Mouse (Mus musculus) myocyte (in vitro differentiated cells): Measurements from ENCODE around the gene Ipo4. TPM values are rescaled to one million over a fixed set of nuclear protein-coding genes. Genes with fewer than 3 reads are reported as not detected.

Experiments
- H3K27me3 ChIP-seq: one replicate; pipeline ENCODE4 v1.6.1; 2011; ENCODE audit not compliant: control insufficient read depth, insufficient read depth, insufficient read length
- H3K36me3 ChIP-seq: one replicate; pipeline ENCODE4 v1.6.1; 2011; ENCODE audit not compliant: control insufficient read depth, insufficient read depth
- H3K4me2 ChIP-seq: one replicate; pipeline ENCODE4 v1.6.1; 2011; ENCODE audit warnings: low read depth, control low read depth
- H3K4me3 ChIP-seq: one replicate; pipeline ENCODE4 v1.5.1; 2011; ENCODE audit warnings: mild to moderate bottlenecking, control low read depth, moderate library complexity
- H3K79me2 ChIP-seq: one replicate; pipeline ENCODE4 v1.6.1; 2011; ENCODE audit not compliant: control insufficient read depth, insufficient read depth
- H3ac ChIP-seq: one replicate; pipeline ENCODE4 v1.6.1; 2011; ENCODE audit not compliant: control insufficient read depth, insufficient read length
- CEBPB ChIP-seq: IDR thresholded peaks from 2 replicates; pipeline ENCODE4 v1.6.1; 2011; ENCODE audit warnings: mild to moderate bottlenecking, moderate library complexity; ENCODE audit not compliant: poor library complexity, insufficient read depth, severe bottlenecking
- E2F4 ChIP-seq: IDR thresholded peaks from one replicate; pipeline ENCODE4 v1.6.1; 2011; ENCODE audit warnings: mild to moderate bottlenecking, control low read depth, moderate library complexity; ENCODE audit not compliant: insufficient read depth
- MAX ChIP-seq: IDR thresholded peaks from one replicate; pipeline ENCODE4 v1.6.1; 2011; ENCODE audit warnings: low read depth, mild to moderate bottlenecking, control low read depth
- MYOD1 ChIP-seq, 3 experiments: IDR thresholded peaks; one replicate each; pipeline ENCODE4 v1.6.1; 2011; ENCODE audit warnings: control low read depth in 2 of 3, low read depth in 2 of 3, mild to moderate bottlenecking in 2 of 3, moderate library complexity in 1 of 3; ENCODE audit not compliant: insufficient read length in 2 of 3, control insufficient read depth in 1 of 3
- MYOG ChIP-seq, 3 experiments: IDR thresholded peaks; one replicate each; pipeline ENCODE4 v1.6.1; 2011; ENCODE audit warnings: control low read depth in 2 of 3, low read depth in 2 of 3, mild to moderate bottlenecking in 2 of 3; ENCODE audit not compliant: insufficient read length in 2 of 3, control insufficient read depth in 1 of 3, insufficient read depth in 1 of 3
- POLR2A ChIP-seq: IDR thresholded peaks from one replicate; pipeline ENCODE4 v1.6.1; 2011; ENCODE audit warnings: low read depth, mild to moderate bottlenecking, control low read depth, moderate library complexity; ENCODE audit not compliant: insufficient read length
- POLR2AphosphoS2 ChIP-seq: IDR thresholded peaks from one replicate; pipeline ENCODE4 v1.6.1; 2011; ENCODE audit warnings: low read depth, control low read depth; ENCODE audit not compliant: insufficient read length
- REST ChIP-seq: IDR thresholded peaks from one replicate; pipeline ENCODE4 v1.6.1; 2011; ENCODE audit warnings: mild to moderate bottlenecking, control low read depth, moderate library complexity; ENCODE audit not compliant: insufficient read depth, insufficient read length
- SRF ChIP-seq: IDR thresholded peaks from one replicate; pipeline ENCODE4 v1.6.1; 2011; ENCODE audit warnings: low read depth; ENCODE audit not compliant: control insufficient read depth, insufficient read length
- TCF12 ChIP-seq: IDR thresholded peaks from one replicate; pipeline ENCODE4 v1.6.1; 2011; ENCODE audit warnings: mild to moderate bottlenecking, control low read depth; ENCODE audit not compliant: poor library complexity, insufficient read depth, severe bottlenecking
- TCF3 ChIP-seq: IDR thresholded peaks from one replicate; pipeline ENCODE4 v1.6.1; 2011; ENCODE audit warnings: low read depth, control low read depth; ENCODE audit not compliant: insufficient read length
- USF1 ChIP-seq: IDR thresholded peaks from one replicate; pipeline ENCODE4 v1.6.1; 2011; ENCODE audit warnings: low read depth, mild to moderate bottlenecking, control low read depth, moderate library complexity
- polyA plus RNA-seq: library from polyadenylated mRNA; unstranded; fragments of >200 nt; fragmentation: generic; extraction: Trizol; gene quantifications from one replicate; pipeline ENCODE4 v1.2.1, GENCODE M21; 2012; ENCODE audit warnings: missing spikeins

The Ipo4 gene
- polyA plus RNA-seq, 1 experiment, result 109 TPM

- Histone ChIP-seq H3K4me2 (peak within 1 kb of the TSS; percentile 72), H3K36me3 (peaks cover 13% of the 10 kb centered on the region), H3K27me3 (no peaks in the 10 kb centered on the region), H3K4me3 (peak within 1 kb of the TSS; percentile 66), H3ac (peak within 1 kb of the TSS; percentile 51), H3K79me2 (no peaks in the 10 kb centered on the region)
- TF ChIP-seq MYOG (IDR thresholded peaks at IDR 0.05; ENCODE audit: control insufficient read depth in 1 of 3, insufficient read depth in 1 of 3, insufficient read length in 2 of 3, low read depth in 2 of 3), result peak in 1 of 3 experiments; percentile 10
- TF ChIP-seq POLR2AphosphoS2, result peak; percentile 15
- no peak for TF ChIP-seq TCF3
- TF ChIP-seq POLR2A, result peak; percentile 53
Measured at GRCm38 (mm10) chr14:55659960-55660573, 24.3 kb upstream of the Ipo4 start, which contains the start of gene Mdp1. Gene Mdp1 (minus strand): TSS chr14:55660508.

GRCm38 (mm10) chr14:55658011-55658410, 22.3 kb upstream of the Ipo4 start:
- no peak overlapping the region for H3K4me3 ChIP-seq
- TF ChIP-seq MYOD1 (IDR thresholded peaks at IDR 0.05; ENCODE audit: control insufficient read depth in 1 of 3, insufficient read length in 2 of 3, low read depth in 2 of 3) (no peak), MAX (no peak), TCF3 (no peak), E2F4 (no peak), REST (no peak), POLR2A (no peak), POLR2AphosphoS2 (no peak), TCF12 (no peak)
- H3K4me2 ChIP-seq, result no peak overlapping the region
- no peak overlapping the region for H3ac ChIP-seq
- no peaks in the 10 kb centered on the region for H3K79me2 ChIP-seq
- peaks cover 4% of the 10 kb centered on the region for H3K36me3 ChIP-seq
- H3K27me3 ChIP-seq, result no peaks in the 10 kb centered on the region

GRCm38 (mm10) chr14:55656935-55657334, 21.2 kb upstream of the Ipo4 start:
- Histone ChIP-seq H3K4me2 (no peak overlapping the region), H3K36me3 (no peaks in the 10 kb centered on the region), H3K27me3 (no peaks in the 10 kb centered on the region), H3K79me2 (no peaks in the 10 kb centered on the region), H3ac (no peak overlapping the region), H3K4me3 (no peak overlapping the region)
- TF ChIP-seq REST, result no peak
- TF ChIP-seq SRF, result no peak
- TF ChIP-seq TCF12, result no peak
- TF ChIP-seq MYOD1 (IDR thresholded peaks at IDR 0.05; ENCODE audit: control insufficient read depth in 1 of 3, insufficient read length in 2 of 3, low read depth in 2 of 3), result no peak
- TF ChIP-seq POLR2A, result no peak
- TF ChIP-seq POLR2AphosphoS2, result no peak
- no peak for TF ChIP-seq E2F4
- no peak for TF ChIP-seq CEBPB
- TF ChIP-seq TCF3, result no peak
- TF ChIP-seq USF1, result no peak
- TF ChIP-seq MYOG (IDR thresholded peaks at IDR 0.05; ENCODE audit: control insufficient read depth in 1 of 3, insufficient read depth in 1 of 3, insufficient read length in 2 of 3, low read depth in 2 of 3), result no peak
- no peak for TF ChIP-seq MAX

GRCm38 (mm10) chr14:55651528-55651927, 15.8 kb upstream of the Ipo4 start:
- Histone ChIP-seq H3K4me2 (no peak overlapping the region), H3ac (no peak overlapping the region), H3K79me2 (no peaks in the 10 kb centered on the region), H3K36me3 (no peaks in the 10 kb centered on the region), H3K4me3 (no peak overlapping the region), H3K27me3 (no peaks in the 10 kb centered on the region)
- TF ChIP-seq TCF12 (no peak), SRF (no peak), MYOD1 (IDR thresholded peaks at IDR 0.05; ENCODE audit: control insufficient read depth in 1 of 3, insufficient read length in 2 of 3, low read depth in 2 of 3) (no peak), MAX (no peak), USF1 (no peak), REST (no peak), POLR2AphosphoS2 (no peak), E2F4 (no peak), MYOG (IDR thresholded peaks at IDR 0.05; ENCODE audit: control insufficient read depth in 1 of 3, insufficient read depth in 1 of 3, insufficient read length in 2 of 3, low read depth in 2 of 3) (no peak), POLR2A (no peak), CEBPB (no peak), TCF3 (no peak)

- H3K36me3 ChIP-seq, result no peaks in the 10 kb centered on the region
Measured at GRCm38 (mm10) chr14:55649884-55650283, 14.1 kb upstream of the Ipo4 start, which contains the start of gene Tssk4. Gene Tssk4 (plus strand): TSS chr14:55650184.

More at GRCm38 (mm10) chr14:55649884-55650283, 14.1 kb upstream of the Ipo4 start, which contains the start of gene Tssk4:
- TF ChIP-seq TCF3 (no peak), SRF (no peak), CEBPB (no peak), E2F4 (no peak), USF1 (no peak), POLR2A (no peak), MYOD1 (IDR thresholded peaks at IDR 0.05; ENCODE audit: control insufficient read depth in 1 of 3, insufficient read length in 2 of 3, low read depth in 2 of 3) (no peak), TCF12 (no peak), POLR2AphosphoS2 (no peak), MYOG (IDR thresholded peaks at IDR 0.05; ENCODE audit: control insufficient read depth in 1 of 3, insufficient read depth in 1 of 3, insufficient read length in 2 of 3, low read depth in 2 of 3) (no peak)
- Histone ChIP-seq H3ac (no peak within 1 kb of the TSS), H3K4me3 (no peak within 1 kb of the TSS), H3K4me2 (no peak within 1 kb of the TSS), H3K27me3 (no peaks in the 10 kb centered on the region), H3K79me2 (peaks cover 10% of the 10 kb centered on the region)
